Mouse (Mus musculus) layer of hippocampus, postnatal 14 days (tissue): ENCODE results near the gene E4f1. TPM values are rescaled to one million over a fixed set of nuclear protein-coding genes. Genes with fewer than 3 reads are reported as not detected.

Experiments
- DNase-seq, 2 experiments: peaks; one replicate each; pipeline ENCODE4 v3.0.0; 2021 to 2022; ENCODE audit warnings: low spot score in 2 of 2, mixed read lengths in 1 of 2
- long read RNA-seq, 2 experiments: library from polyadenylated mRNA; stranded (forward); transcript quantifications; one replicate each; pipeline ENCODE4 v2.0.0; 2021
- total RNA-seq, 2 experiments: library from RNA; stranded (reverse); gene quantifications; 2 replicates each; pipeline ENCODE4 v1.2.3; 2021

E4f1 gene
- total RNA-seq = 10 to 100 TPM; 27.8 to 32.3 TPM
- long read RNA-seq, experiment 1, partial matches to known transcripts = 2 of 33 reads
- long read RNA-seq, experiment 1, other reads (novel, unspliced or antisense) = 29 of 33 reads
- long read RNA-seq, experiment 2, partial matches to known transcripts = 6 of 26 reads
- long read RNA-seq, experiment 2, other reads (novel, unspliced or antisense) = 18 of 26 reads

DNA sequence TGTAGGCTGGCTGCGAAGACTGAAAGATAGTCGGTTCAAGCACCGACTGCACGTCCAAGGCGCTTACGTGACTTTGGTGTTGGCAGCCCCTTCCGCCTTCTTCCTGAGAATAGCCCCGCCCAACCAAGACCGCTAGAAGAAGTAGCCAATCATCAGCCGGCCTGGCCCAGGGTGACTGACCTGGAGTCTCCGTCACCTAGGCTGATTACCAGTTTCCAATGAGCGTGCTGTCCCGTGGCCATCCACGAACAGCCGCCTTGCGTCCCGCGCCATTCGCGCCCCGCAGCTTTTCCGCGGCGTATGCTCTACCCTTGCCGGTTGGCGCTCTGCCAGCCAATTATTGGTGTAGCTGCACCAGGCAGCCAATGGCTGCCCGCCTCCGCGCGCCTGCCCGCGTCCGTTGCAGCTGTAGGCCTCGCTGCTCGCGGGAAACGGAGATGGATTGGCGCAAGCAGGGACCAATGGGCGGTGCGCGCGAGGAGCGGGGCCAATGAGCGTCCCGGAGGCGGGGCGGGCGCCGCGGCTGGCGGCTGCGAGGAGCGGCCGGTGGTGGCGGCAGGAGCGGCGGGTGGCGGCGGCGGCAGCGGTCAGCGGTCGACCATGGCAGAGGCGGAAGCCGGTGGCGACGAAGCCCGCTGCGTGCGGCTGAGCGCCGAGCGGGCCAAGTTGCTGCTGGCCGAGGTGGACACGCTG, at the start of gene E4f1, which contains the start of gene Pgp:
TSS of gene E4f1 (minus strand) at position 404 of the 693 bp plus-strand sequence.
TSS of gene Pgp (plus strand) at position 483 of the 693 bp plus-strand sequence.
- peak; percentile 99 to 100 for DNase-seq

DNA sequence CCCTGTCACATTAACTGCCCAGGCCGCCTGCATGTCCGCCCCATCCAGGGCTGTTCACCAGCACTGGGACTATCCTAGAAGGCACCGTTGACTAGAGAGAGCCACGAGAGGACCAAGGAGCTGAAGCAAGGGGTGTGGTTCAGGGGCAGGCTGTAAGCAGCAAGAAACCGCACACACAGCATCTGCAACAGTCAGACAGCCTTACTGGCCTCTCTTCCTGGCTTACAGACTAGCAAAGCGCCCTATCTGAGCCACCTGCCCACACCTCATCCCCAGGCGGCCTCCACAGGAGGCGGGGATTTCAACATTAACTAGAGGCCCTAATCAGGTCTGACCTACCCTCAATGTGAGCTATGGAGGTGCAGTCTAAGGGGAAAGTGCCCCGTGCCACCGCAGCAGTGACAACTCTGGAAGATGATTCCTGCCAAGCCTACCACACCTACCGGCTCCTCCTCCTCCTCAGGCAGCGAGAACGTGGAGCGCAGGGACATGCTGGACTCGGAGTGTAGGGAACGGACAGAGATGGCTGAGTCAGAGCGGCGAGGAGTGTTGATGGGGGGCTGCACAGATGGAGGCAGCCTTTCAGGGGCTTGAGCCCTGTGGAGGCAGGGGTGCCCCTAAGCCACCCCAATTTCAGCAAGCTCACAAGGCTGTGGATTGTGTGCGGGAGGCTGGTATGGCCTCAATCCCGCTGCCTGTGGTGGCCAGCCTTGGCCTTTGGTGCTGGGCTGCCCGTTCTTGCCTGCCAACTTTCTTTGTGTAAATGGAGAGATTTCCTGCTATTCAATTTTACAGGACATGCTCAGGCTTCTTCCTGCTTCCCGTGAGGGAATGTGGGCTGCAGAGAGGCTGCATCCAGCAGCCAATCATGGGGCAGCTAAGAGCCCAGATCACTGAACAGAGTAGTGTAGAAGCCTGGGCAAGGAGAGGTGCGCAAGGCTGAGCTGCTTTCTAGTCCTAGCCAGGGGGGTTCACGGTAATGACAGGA, 44.5 kb upstream of the E4f1 start:
- no peak for DNase-seq

DNA sequence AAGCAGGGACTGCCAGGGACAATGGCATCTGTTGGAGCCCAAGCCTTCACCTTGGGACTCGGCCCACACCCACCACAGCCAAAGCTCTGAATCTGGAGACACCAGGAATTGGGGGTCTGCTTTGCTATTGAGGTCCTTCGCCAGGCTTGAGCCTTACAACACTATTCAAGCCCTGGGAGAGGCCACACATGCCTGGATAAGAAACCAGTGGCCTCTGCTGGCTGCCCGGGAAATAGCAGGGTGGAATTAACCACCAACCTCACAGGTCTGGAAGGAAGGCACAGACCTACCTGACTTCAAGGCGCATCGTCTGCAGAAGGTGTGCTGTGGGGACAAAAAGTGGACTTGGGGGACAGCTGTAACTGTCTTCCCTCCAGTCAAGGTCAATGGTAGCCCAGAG, 43.5 kb upstream of the E4f1 start:
- peak in 1 of 2 experiments; percentile 79 for DNase-seq

DNA sequence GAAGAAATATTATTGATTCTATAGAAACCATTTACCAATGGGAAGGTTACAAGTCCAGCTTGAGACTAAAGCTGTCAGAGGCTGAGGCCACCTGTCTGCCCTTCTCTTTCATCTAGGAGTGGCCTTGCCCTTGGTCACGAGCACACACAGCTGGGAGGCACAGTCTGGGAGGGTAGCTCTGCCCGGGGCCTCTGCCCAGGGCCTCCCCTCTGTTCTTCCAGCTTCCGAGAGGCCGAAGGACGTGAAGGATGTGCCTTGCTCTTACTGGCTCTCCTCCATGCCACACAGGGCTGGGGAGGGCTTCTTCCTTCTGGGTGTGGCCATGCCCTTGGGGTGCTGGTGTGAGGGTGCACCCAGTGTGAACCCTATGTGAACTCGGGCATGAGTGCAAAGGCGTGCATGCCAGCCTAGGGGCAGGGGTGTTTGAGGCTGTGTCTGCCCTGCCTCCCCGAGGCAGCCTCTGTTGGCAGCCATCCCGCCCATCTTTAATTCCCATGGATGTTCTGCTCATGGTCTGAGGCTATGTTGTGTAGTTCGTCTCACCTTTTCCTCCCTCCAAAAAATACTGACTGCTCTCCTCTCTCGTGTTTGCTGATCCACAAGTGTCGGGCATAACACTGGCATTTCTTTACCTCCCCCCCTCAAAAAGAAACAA, 37.8 kb upstream of the E4f1 start:
- no peak for DNase-seq

DNA sequence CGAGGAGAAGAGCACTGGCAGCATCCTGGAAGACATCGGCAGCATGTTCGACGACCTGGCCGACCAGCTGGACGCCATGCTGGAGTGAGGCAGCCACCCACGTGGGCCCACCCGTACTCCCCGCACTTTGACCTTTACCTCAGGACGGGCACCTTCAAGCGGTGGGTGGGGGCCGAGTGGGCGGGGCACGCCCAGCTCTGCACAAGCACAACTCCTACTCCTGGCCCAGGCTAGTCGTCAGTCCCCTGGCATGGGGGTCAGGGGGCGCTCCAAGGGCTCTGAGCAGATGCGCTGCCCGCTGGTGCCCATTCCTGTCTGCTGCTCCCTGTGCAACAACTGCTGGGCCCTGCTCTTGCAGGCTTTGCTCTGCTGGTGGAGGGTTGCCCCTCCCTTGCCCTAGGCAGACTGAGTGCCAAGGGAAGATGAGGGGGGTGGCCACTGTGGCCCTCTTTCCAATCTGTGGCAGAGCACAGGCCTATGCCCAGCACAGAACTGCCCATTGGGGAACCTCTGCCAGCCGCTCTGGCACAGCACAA, 37.1 kb upstream of the E4f1 start:
- no peak for DNase-seq

DNA sequence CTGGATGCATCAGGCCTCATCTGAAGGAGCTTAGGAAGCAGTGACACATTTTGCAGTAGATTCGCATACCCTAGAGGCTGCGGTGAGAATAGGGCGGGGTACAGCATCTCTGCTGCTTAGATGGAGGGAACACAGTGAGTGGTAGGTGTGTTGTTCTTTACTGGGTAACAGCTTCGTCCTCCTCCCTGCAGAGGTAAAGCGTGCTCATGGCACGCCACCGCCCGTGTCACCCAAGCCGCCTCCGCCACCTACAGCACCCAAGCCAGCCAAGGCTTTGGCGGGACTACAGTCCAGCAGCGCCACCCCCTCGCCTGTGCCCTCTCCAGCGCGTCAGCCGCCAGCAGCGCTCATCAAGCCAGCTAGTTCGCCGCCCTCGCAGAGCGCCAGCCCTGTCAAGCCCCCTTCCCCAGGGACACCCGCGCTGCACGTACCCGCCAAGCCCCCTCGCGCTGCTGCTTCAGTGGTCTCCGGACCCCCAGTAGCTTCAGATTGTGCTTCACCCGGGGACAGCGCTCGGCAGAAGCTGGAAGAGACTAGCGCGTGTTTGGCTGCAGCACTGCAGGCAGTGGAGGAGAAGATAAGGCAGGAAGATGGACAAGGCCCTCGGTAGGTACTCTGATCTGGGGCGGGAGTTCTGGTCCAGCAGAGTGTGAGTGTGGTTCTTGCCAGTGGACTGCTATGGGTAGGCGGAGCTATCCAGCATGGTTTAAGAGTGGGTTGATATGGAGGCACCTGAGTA, 36.4 kb upstream of the E4f1 start:
- no peak for DNase-seq

DNA sequence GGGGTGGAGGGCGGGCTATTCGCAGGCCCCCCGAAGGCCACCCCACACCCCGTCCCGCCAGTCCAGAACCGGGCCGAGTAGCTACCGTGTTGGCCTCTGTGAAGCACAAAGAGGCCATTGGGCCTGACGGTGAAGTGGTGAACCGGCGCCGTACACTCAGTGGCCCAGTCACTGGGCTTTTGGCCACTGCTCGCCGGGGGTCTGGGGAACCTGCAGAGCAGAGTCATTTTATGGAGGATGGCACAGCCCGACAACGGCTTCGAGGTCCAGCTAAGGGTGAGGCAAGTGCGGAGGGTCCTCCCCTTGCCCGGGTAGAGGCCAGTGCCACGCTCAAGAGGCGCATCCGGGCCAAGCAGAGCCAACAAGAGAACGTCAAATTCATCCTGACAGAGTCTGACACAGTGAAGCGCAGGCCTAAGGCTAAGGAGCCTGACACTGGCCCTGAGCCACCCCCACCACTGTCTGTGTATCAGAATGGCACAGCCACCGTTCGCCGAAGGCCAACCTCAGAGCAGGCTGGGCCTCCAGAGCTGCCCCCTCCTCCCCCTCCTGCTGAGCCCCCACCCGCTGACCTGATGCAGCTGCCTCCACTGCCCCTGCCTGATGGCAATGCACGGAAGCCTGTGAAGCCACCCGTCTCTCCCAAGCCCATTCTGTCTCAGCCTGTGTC, 35.3 kb upstream of the E4f1 start:
- DNase-seq = no peak

DNA sequence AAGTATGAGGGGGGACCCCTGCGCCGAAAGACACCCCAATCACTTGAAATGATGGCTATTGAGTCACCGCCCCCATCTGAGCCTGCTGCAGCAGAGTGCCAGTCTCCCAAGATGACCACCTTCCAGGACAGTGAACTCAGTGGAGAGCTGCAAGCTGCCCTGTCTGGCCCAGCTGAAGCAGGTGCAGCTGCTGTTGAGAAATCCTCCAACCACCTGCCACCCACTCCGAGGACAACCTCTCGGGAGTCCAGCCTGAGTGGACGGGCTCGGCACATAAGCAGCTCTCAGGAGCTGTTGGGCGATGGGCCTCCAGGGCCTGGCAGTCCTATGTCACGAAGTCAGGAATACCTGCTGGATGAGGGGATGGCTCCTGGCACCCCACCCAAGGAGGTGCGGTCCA, 34.0 kb upstream of the E4f1 start:
- DNase-seq = no peak

DNA sequence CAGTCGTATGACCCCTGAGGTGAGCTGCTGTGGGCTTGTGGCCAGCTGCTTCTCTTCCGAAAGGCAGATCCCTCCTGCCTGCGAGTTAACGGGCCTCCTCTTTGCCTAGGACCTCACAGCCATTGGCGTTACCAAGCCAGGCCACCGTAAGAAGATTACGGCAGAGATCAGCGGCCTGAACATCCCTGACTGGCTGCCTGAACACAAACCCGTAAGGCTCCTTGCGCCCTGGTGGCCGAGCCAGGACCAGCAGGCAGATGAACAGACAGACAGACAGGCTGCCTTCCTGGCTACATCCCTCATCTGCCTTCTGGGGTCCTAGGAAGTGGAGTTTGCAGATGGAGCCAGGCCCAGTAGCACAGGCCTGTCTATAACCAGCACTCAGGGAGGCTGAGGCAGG, 32.1 kb upstream of the E4f1 start:
- DNase-seq = no peak

DNA sequence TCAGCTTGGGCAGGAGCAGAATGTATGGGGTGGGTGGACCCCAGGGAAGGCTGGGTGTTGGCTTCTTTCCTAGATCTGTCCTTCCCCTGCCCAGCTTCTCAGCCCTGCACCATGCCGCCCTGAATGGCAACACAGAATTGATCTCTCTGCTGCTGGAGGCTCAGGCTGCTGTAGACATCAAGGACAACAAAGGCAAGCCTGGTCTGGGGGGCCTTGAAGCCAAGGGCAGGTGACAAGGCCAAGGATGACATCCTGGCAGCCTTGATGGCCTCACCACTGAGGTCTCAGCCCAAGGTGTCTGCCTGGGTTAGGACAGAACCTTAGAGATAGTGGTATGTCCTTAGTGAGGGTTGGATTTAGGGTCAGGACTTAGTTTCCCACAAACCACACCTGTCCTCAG, 25.9 kb upstream of the E4f1 start:
- DNase-seq = no peak

DNA sequence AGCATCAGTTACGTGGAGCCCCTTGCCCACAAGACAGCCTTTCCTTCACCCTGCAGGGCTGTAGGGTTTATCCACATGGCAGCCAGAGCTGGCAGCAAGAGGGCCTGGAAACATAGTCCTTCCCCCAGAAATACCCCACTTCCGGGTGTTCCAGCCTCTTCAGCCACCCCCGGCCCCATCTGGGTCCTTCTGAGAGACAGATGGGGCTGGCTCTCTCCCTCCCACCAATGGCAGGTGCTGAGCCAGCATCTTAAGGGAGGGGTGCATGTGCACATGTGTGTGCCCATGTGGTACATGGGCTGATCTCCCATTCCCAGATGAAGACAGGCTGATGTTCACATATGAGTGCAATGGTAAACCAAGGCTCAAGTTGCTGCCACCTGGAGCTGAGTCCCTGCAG, 25.3 kb upstream of the E4f1 start:
- DNase-seq = peak in 1 of 2 experiments; percentile 77

DNA sequence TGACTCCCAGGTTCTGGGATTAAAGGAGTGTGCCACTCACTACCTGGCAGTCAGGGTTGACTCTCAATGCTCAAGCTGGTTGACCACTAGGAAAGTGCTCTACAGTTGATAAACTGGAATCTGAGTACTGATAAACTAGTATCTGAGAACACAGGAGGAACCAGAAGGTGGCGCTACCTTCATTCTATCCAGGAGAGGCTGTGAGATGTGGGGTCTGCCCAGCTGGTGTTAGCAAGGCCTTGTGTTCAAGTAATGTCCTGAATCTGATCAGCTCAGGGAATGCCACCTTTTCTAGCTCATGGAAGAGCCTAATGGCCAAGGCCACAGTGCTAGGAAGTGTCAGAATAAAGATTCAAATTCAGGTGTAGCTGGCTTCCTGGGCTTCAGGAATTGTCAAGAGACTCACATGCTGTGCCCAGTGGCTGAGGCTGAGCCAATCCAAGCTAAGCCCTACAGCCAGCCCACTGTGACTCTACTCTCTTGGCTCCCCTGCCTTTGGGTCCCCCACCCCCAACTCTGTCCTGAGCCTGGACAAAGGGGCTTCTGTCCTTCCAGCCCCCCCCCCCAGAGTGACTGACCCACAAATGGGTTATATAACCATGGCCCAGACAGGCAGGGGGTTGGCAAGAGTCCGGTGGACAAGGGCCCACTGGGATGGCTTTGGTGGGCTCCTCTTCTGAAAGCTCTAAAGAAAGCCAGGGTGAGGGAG, 24.7 kb upstream of the E4f1 start:
- peak in 1 of 2 experiments; percentile 77 for DNase-seq

DNA sequence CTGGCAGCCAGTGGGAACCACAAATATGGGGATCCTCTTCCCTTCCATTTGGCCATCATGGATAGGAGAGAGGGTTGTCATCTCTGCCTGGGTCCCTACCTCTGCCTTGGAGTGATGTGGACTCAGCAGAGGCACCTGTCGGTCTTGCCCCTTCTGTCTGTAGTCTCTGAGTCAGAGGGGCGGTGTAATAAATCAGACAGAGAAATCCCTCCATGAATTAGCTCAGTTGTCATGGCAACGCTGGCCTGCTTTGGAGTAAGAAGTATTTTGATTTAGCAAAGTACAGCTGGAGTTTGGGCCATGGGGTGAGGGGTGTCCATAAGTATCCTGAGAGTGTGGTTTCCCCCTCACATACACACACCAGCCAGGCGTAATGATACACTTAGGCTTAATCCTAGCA, 20.3 kb upstream of the E4f1 start:
- DNase-seq = no peak

DNA sequence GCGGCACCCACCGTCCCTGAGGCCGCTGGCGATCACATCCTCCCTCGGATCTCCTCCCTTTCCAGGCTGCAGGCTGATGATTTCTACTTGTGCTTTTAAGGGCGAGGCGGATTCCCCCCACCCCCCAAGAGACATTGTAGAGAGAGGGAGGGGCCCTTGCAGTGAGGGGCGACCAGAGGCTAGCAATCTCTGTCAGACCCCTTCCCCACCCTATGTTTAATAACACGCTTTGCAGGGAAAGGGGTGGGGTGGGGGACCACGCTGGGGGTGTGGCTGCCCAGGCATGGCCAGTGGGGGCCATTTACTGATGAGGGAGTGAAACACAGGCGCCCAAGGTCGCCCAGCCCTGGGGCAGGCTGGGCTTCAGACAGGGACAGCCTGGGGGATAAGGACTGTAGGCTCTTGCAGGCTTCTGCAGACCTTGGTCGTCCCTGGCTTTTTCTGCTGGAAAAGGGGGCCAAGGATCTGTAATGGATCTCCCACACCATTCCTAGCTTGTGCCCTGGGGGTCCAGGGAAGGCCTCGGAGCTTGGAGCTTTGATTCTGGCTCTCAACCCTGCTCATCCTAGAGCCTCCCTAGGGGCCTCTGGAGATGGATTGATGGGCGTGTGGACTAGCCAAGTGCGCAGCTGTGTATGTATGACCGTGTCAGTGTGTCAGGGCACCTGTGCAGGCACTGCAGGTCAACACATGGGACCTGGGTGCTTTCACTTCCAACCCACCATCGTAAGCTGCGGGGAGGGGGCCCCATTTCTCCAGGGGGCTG, 19.3 kb upstream of the E4f1 start:
- no peak for DNase-seq

DNA sequence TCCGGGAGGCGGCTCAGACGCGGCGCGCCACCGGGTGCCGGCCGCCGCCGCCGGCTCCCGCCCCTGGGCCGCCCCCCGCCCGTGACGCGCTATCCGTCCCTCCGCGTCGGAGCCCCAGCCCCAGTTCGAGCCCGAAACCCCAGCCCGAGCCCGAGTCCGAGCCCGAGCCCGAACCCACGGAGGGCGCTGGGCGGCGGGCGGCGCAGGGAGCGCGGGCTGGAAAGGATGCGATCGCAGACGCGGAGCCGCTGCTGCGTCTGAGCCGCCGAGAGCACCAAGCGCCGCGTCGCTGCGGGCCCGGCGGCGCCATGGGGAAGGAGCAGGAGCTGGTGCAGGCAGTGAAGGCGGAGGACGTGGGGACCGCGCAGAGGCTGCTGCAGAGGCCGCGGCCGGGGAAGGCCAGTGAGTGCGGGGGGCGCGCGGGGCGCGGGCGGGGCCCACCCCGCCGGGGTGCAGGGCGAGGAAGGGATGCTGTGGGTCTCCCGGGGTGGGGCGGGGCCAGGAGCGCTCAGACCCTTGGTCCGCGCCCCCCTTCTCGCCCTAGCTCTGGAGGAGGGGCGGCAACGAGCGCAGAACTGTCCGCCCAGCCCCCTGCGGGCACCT, 18.6 kb upstream of the E4f1 start:
- DNase-seq = no peak

DNA sequence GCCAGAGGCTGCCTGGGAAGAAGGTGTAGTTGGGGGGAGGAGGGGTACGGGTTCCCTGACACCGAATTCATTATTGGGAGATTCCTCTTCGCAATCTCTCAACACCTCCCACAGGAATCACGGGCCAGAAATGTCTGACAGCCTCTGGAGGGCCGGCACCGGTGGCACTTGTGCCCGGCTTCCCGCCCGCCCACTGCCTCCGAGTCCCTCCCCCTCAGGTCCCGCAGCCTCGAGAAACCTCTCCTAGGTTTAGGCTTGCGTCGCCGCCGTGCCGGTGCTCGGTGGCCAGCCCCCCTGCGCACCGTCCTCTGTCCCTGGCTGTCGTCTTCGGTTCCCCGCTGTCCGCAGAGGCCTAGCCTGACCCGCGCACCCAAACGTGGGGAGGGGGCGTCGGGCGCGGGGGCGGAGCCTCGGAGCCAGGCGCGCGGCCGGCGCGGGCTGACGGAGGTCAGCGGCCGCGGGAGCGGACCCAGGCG, 18.1 kb upstream of the E4f1 start, which contains the start of gene Caskin1:
TSS of gene Caskin1 (plus strand) at position 416 of the 476 bp plus-strand sequence.
- DNase-seq = no peak

DNA sequence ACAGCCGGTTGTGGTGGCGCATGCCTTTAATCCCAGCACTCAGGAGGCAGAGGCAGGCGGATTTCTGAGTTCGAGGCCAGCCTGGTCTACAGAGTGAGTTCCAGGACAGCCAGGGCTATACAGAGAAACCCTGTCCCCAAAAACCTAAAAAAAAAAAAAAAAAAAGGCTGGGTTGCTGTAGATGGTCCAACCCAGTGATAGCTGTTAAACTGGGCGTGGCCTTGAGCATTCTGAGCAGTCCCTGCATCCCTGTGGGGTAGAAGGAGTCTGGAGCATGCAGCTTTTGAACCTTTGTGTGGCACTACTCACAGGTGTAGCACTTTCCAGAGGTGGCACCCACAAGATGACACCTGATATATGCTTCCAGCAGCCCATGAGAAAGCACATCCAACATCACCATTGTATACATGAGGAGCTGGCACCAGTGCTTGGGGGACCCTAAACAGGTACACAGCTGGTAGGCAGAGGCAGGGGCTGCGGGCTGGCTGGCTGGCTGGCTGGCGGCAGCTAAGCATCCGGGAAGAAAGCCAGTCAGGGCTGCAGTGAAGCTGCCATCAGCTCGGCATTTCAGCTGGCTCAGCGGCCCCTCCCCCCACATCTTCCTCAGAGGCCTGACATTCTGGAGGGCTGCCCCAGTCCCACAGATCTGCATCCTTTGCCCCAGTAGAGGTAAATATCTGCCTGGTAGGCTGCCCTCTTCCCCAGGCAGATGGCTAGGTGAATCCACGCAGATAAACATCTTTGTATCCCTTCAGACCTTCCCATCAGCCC, 15.2 kb upstream of the E4f1 start:
- DNase-seq = peak in 1 of 2 experiments; percentile 66
